Mouse (Mus musculus) G1E (cell line): ENCODE data around the gene Tnfrsf12a.

Experiments
- CTCF ChIP-seq: IDR thresholded peaks from 2 replicates; pipeline ENCODE4 v1.5.1; 2012; ENCODE audit warnings: low read depth, low read length, inconsistent platforms, mixed read lengths
- GATA2 ChIP-seq: IDR thresholded peaks from 2 replicates; pipeline ENCODE4 v1.6.1; 2012; ENCODE audit warnings: low read depth, low read length, inconsistent platforms, borderline replicate concordance

GRCm38 (mm10) chr17:23725999-23726757 is 48.9 kb upstream of the Tnfrsf12a start, which contains the start of gene Pkmyt1:
- TF ChIP-seq CTCF, result no peak
- TF ChIP-seq GATA2, result no peak
